Mouse (Mus musculus): ENCODE data around the gene Plcg2. TPM values are rescaled to one million over a fixed set of nuclear protein-coding genes. Genes with fewer than 3 reads are reported as not detected.

Gene Plcg2
- polyA plus RNA-seq, 1 experiment, result 2.7 TPM

DNA sequence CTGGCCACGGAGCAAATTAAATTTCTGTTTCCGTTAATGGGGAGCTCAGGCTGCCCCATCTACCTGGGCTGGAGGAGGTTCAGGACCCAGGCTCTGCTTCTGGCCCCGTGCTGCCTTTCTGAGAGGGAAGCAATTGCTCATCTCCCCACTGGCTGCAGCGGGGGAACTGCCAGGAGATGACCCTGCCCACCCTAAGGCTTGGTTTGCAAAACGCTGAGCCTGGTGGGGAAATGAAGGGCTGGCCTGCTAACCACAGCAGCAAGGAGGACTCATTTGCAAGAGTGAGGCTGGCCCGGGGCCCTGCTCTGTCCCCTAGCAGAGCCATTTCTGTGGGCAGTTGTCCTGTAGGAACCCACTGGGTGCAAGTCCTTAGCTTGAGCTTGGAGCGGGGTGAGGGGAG, 39.7 kb downstream of the Plcg2 start:
- Histone ChIP-seq H3K4me3 (ENCODE audit: insufficient read depth, low read length) (no peak overlapping the region), H3K4me1 (ENCODE audit: control insufficient read depth, insufficient read depth, low read length) (no peaks in the 10 kb centered on the region)
- TF ChIP-seq CTCF (IDR thresholded peaks at IDR 0.05; ENCODE audit: extremely low read depth, insufficient read depth, low read length) (no peak), POLR2A (IDR thresholded peaks at IDR 0.05; ENCODE audit: extremely low read depth, insufficient read depth, low read length) (no peak)

GRCm38 (mm10) chr8:117542951-117543350, 44.9 kb downstream of the Plcg2 start:
- no peak overlapping the region for H3K4me3 ChIP-seq (ENCODE audit: insufficient read depth, low read length)
- no peak for TF ChIP-seq CTCF (IDR thresholded peaks at IDR 0.05; ENCODE audit: extremely low read depth, insufficient read depth, low read length)
- no peak for TF ChIP-seq POLR2A (IDR thresholded peaks at IDR 0.05; ENCODE audit: extremely low read depth, insufficient read depth, low read length)
- H3K27ac ChIP-seq (ENCODE audit: insufficient read depth, low read length), result no peak overlapping the region
- no peaks in the 10 kb centered on the region for H3K4me1 ChIP-seq (ENCODE audit: control insufficient read depth, insufficient read depth, low read length)

More for the DNA sequence above, 39.7 kb downstream of the Plcg2 start:
- no peak overlapping the region for H3K27ac ChIP-seq (ENCODE audit: insufficient read depth, low read length)

DNA sequence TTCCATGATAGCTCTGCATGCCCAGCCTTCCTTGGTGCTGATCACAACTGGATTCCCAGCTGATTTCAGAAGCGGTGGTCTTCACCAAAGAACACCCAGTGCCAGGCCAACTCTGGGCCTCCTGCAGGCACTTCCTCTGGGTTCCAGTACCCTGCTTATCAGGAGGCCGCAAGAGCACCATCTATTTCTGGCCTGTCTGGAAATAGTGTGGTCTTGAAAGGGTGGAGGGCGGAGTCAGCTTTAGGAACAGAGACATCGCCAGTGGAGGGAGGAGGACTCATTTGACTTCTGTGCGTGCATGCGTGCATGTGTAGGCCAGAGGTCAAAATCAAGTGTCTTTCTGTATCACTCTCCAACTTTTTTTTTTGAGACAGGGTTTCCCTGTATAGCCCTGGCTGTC, 45.7 kb downstream of the Plcg2 start:
- H3K4me1 ChIP-seq (ENCODE audit: control insufficient read depth, insufficient read depth, low read length), result no peaks in the 10 kb centered on the region
- H3K27ac ChIP-seq (ENCODE audit: insufficient read depth, low read length), result no peak overlapping the region
- TF ChIP-seq CTCF (IDR thresholded peaks at IDR 0.05; ENCODE audit: extremely low read depth, insufficient read depth, low read length) (no peak), POLR2A (IDR thresholded peaks at IDR 0.05; ENCODE audit: extremely low read depth, insufficient read depth, low read length) (no peak)
- H3K4me3 ChIP-seq (ENCODE audit: insufficient read depth, low read length), result no peak overlapping the region

DNA sequence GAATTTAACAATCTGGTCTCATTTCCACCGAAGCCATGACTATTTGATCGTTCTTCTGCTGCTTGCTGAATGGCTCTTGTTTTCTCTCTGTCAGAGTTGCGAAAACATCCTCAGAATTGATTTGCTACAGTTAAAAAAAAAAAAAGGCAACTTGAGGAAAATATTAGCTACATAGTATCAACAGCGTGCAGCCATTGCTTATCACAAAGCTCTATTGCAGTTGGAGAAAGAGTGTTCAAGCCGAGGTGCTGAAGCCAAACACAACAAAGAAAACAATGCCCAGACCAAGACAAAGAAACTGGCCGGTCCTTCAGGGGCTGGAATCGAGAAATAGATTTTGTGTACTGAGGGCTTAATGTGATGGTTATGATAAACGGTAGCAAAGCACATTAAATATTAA, 47.0 kb downstream of the Plcg2 start:
- H3K4me1 ChIP-seq (ENCODE audit: control insufficient read depth, insufficient read depth, low read length), result no peaks in the 10 kb centered on the region
- H3K4me3 ChIP-seq (ENCODE audit: insufficient read depth, low read length), result no peak overlapping the region
- no peak for TF ChIP-seq CTCF (IDR thresholded peaks at IDR 0.05; ENCODE audit: extremely low read depth, insufficient read depth, low read length)
- TF ChIP-seq POLR2A (IDR thresholded peaks at IDR 0.05; ENCODE audit: extremely low read depth, insufficient read depth, low read length), result no peak
- H3K27ac ChIP-seq (ENCODE audit: insufficient read depth, low read length), result no peak overlapping the region

GRCm38 (mm10) chr8:117546386-117546785, 48.3 kb downstream of the Plcg2 start:
- TF ChIP-seq POLR2A (IDR thresholded peaks at IDR 0.05; ENCODE audit: extremely low read depth, insufficient read depth, low read length), result no peak
- TF ChIP-seq CTCF (IDR thresholded peaks at IDR 0.05; ENCODE audit: extremely low read depth, insufficient read depth, low read length), result no peak
- Histone ChIP-seq H3K27ac (ENCODE audit: insufficient read depth, low read length) (no peak overlapping the region), H3K4me3 (ENCODE audit: insufficient read depth, low read length) (no peak overlapping the region), H3K4me1 (ENCODE audit: control insufficient read depth, insufficient read depth, low read length) (no peaks in the 10 kb centered on the region)

GRCm38 (mm10) chr8:117547945-117548344, 49.9 kb downstream of the Plcg2 start:
- H3K27ac ChIP-seq (ENCODE audit: insufficient read depth, low read length), result no peak overlapping the region
- no peak for TF ChIP-seq POLR2A (IDR thresholded peaks at IDR 0.05; ENCODE audit: extremely low read depth, insufficient read depth, low read length)
- no peak for TF ChIP-seq CTCF (IDR thresholded peaks at IDR 0.05; ENCODE audit: extremely low read depth, insufficient read depth, low read length)

DNA sequence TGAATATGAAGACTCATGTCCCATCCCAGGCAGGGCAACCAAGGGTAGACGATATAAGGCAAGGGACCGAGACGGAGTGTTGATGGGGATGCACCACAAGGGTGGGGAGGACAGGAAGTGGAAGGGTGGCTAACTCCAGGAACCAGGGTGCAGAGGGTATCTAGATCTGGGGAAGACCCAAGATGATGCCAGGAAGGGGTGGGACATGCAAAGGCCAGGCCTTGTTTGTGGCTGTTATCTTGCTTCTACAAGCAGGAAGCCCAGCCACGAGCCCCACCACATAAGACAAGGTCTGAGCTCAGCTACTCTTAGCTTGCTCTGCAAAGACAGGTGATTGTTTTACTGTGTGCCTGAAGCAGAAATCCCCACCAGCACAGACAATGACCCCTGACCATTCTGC, 50.4 kb downstream of the Plcg2 start:
- TF ChIP-seq POLR2A (IDR thresholded peaks at IDR 0.05; ENCODE audit: extremely low read depth, insufficient read depth, low read length), result no peak
- no peak for TF ChIP-seq CTCF (IDR thresholded peaks at IDR 0.05; ENCODE audit: extremely low read depth, insufficient read depth, low read length)
- Histone ChIP-seq H3K4me1 (ENCODE audit: control insufficient read depth, insufficient read depth, low read length) (no peaks in the 10 kb centered on the region), H3K27ac (ENCODE audit: insufficient read depth, low read length) (no peak overlapping the region), H3K4me3 (ENCODE audit: insufficient read depth, low read length) (no peak overlapping the region)

More at GRCm38 (mm10) chr8:117547945-117548344, 49.9 kb downstream of the Plcg2 start:
- no peak overlapping the region for H3K4me3 ChIP-seq (ENCODE audit: insufficient read depth, low read length)
- H3K4me1 ChIP-seq (ENCODE audit: control insufficient read depth, insufficient read depth, low read length), result no peaks in the 10 kb centered on the region

- H3K27ac ChIP-seq (ENCODE audit: insufficient read depth, low read length), result no peak overlapping the region
- no peaks in the 10 kb centered on the region for H3K4me1 ChIP-seq (ENCODE audit: control insufficient read depth, insufficient read depth, low read length)
- TF ChIP-seq POLR2A (IDR thresholded peaks at IDR 0.05; ENCODE audit: extremely low read depth, insufficient read depth, low read length) (no peak), CTCF (IDR thresholded peaks at IDR 0.05; ENCODE audit: extremely low read depth, insufficient read depth, low read length) (no peak)
Observed at GRCm38 (mm10) chr8:117550529-117550928, 52.4 kb downstream of the Plcg2 start.

GRCm38 (mm10) chr8:117561014-117561413, 62.9 kb downstream of the Plcg2 start:
- Histone ChIP-seq H3K4me1 (ENCODE audit: control insufficient read depth, insufficient read depth, low read length) (no peaks in the 10 kb centered on the region), H3K27ac (ENCODE audit: insufficient read depth, low read length) (no peak overlapping the region), H3K4me3 (ENCODE audit: insufficient read depth, low read length) (no peak overlapping the region)
- TF ChIP-seq POLR2A (IDR thresholded peaks at IDR 0.05; ENCODE audit: extremely low read depth, insufficient read depth, low read length) (no peak), CTCF (IDR thresholded peaks at IDR 0.05; ENCODE audit: extremely low read depth, insufficient read depth, low read length) (no peak)

More at GRCm38 (mm10) chr8:117550529-117550928, 52.4 kb downstream of the Plcg2 start:
- no peak overlapping the region for H3K4me3 ChIP-seq (ENCODE audit: insufficient read depth, low read length)

DNA sequence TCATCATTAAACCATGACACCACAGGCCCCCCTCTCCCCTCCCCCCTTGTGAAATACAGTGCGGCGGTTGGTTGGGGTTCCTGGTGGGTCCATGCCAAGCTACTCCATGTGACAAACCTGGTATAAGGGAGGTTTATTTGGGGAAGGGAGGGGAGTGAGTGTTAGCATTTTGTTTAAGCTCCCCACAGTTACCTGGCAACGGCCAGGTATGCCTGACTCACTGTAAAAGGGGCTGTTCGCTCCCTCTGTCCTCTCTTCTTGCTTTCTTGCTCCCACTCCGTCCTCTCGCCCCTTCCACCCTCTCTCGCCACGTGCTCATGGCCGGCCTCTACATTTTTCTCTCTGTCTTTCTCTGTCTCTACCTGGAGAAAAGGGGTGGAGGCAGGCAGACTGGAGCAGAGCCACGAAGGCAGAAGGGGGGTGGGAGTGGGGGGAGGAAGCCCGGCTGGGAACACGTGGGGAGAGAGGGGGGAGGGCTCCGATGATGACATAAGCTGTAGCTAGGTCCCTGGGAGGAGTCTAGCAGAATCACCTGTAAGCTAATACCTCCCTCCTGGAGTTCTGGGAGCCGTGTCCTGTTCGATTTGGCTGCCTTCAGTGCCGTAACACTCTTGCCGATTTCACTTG, 63.8 kb downstream of the Plcg2 start:
- TF ChIP-seq CTCF (IDR thresholded peaks at IDR 0.05; ENCODE audit: extremely low read depth, insufficient read depth, low read length) (no peak), POLR2A (IDR thresholded peaks at IDR 0.05; ENCODE audit: extremely low read depth, insufficient read depth, low read length) (no peak)
- H3K27ac ChIP-seq (ENCODE audit: insufficient read depth, low read length), result no peak overlapping the region
- H3K4me1 ChIP-seq (ENCODE audit: control insufficient read depth, insufficient read depth, low read length), result no peaks in the 10 kb centered on the region
- H3K4me3 ChIP-seq (ENCODE audit: insufficient read depth, low read length), result no peak overlapping the region

All from cortical plate, adult 2 months (tissue).